Mouse (Mus musculus) liver, embryonic 18 days (tissue): ENCODE data around the gene Gm26938. TPM values are rescaled to one million over a fixed set of nuclear protein-coding genes. Genes with fewer than 3 reads are reported as not detected.

Experiments used
- polyA plus RNA-seq: library from polyadenylated mRNA; depleted of rRNA; stranded (reverse); fragments of >200 nt; gene quantifications from 2 replicates; pipeline ENCODE4 v1.2.3, GENCODE M21; 2012; rRNA removed

Gene Gm26938
- not detected in 2 replicates for polyA plus RNA-seq

DNA sequence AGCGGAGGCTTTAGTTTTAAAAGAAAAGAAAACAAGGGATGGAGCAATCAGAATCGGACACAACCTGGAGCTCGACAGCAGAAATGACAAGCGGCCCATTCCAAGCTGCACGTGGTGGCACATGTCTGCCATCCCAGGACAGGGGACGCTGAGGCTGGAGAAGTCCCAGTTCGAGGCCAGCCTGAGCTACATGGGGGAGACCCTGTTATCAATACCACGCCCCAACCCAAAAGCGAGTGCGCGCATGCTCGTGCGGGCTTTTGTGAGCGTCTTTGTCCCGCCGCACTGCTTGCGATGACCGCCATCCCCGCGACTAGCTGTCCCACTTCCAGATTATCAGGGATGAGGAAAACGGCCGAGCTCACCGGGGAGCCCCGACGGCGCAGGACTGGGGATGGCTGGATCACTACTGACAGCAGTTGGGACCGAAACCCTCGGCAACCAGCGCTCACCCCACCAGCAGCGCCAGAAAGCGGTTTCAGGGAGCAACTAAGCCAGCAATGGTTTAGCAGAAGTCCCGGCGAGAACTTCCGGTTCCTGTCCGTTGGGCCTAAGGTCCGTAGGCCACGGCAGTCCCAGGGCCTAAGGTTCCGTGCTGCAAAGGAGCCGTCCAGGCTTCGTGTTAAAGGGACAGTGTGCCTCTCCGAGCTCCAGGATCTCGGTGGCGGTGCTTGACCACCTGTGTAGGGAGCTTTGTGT lies at the start of gene Gm26938, which contains the start of gene Psmg3:
Gene Gm26938, minus strand, starts transcription at position 51 of the 699 bp plus-strand sequence.
Gene Psmg3, minus strand, starts transcription at position 529 of the 699 bp plus-strand sequence.

GRCm38 (mm10) chr5:139819538-139820181 lies 6.5 kb downstream of the Gm26938 start, which contains the start of gene Tmem184a:
Gene Tmem184a (minus strand): TSS chr5:139819917.

GRCm38 (mm10) chr5:139791227-139792158 lies 34.7 kb downstream of the Gm26938 start, which contains the start of gene Mafk:
Gene Mafk (plus strand): TSS chr5:139791513.

DNA sequence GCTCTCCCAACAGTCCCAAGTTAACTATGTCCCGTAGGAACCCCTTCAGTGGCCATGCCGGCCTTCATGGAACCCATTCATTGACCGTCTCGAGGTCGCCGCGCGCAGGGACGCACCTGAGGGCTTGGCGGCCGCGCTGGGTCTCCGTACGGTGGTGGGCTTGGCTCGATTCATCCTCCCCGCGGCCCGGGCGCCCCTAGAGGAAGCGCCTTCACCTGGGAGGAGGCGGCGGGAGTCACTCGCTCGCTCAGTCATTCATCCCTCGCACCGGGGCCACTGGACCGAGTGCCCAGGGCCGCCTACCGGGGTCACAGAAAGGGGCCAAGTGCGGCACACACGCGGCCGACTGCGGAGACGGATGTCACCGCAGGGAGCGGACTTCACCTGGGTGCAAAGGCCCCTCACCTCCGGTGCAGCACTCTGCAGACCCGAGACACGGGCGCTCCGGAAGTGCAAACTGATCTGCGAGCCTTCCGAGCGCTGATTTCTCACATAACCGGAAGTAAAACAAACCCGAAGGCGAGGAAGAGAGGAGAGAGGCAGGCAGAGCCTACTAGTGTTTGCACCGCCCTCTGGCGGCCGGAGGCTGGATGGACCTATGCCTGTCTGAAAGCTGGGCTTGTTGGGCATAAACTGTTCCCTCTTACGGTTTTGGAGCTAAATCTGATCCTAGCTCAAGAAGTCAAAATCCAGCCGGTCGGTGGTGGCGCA lies 50.8 kb downstream of the Gm26938 start, which contains the start of gene Ints1:
Gene Ints1, minus strand, starts transcription at position 459 of the 711 bp plus-strand sequence.

Other genes with a start within 250 kb of the Gm26938 start
- gene Micall2, start 90.1 kb downstream of the Gm26938 start, polyA plus RNA-seq: 4.0 and 5.2 TPM in 2 replicates
- 7.4 and 8.8 TPM in 2 replicates for gene Ints1, start 50.7 kb downstream of the Gm26938 start, polyA plus RNA-seq
- 14.8 and 15.3 TPM in 2 replicates for gene Mafk, start 34.9 kb downstream of the Gm26938 start, polyA plus RNA-seq
- gene Tmem184a, start 6.5 kb downstream of the Gm26938 start, polyA plus RNA-seq: 2.6 and 3.3 TPM in 2 replicates
- 21.3 and 23.0 TPM in 2 replicates for gene Psmg3, start 478 bp upstream of the Gm26938 start, polyA plus RNA-seq
- 0.02 and 0.07 TPM in 2 replicates for gene Elfn1, start 81.5 kb upstream of the Gm26938 start, polyA plus RNA-seq